Mouse (Mus musculus) liver, adult (tissue): ENCODE data around the gene Ttc29.

Source experiments
- GATA4 ChIP-seq: IDR thresholded peaks from 2 replicates; pipeline ENCODE4 v1.6.1; 2014; ENCODE audit warnings: mild to moderate bottlenecking, low read length; ENCODE audit not compliant: insufficient replicate concordance

Gene Ttc29

GRCm38 (mm10) chr8:78431356-78431755 lies 218.3 kb downstream of the Ttc29 start:
- TF ChIP-seq GATA4 = no peak

- no peak for TF ChIP-seq GATA4
Measured at GRCm38 (mm10) chr8:78432451-78432850, 219.4 kb downstream of the Ttc29 start.

DNA sequence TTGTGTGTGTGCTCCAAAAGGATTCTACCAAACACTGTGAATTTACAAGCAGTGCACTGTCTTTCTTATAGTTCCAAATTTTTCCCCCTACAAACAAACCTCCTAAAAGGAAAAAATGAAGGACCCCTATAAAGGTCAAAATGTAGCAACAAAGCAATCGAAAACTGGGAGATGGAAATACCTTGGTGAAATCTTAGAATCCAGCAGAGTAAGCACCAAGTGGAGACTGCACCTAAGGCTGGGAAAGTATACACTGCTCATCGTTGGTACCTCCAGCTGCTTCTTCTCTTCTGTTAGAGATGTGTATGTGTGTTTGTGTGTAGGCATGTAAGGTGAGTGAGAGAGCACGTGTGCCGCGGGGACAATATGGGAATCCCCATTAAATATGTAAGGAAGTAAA lies 220.2 kb downstream of the Ttc29 start:
- no peak for TF ChIP-seq GATA4

GRCm38 (mm10) chr8:78434340-78434739 lies 221.2 kb downstream of the Ttc29 start:
- TF ChIP-seq GATA4 = no peak

GRCm38 (mm10) chr8:78434823-78435623 lies 221.9 kb downstream of the Ttc29 start:
- TF ChIP-seq GATA4 = no peak

GRCm38 (mm10) chr8:78435624-78435960 lies 222.5 kb downstream of the Ttc29 start:
- TF ChIP-seq GATA4 = no peak

DNA sequence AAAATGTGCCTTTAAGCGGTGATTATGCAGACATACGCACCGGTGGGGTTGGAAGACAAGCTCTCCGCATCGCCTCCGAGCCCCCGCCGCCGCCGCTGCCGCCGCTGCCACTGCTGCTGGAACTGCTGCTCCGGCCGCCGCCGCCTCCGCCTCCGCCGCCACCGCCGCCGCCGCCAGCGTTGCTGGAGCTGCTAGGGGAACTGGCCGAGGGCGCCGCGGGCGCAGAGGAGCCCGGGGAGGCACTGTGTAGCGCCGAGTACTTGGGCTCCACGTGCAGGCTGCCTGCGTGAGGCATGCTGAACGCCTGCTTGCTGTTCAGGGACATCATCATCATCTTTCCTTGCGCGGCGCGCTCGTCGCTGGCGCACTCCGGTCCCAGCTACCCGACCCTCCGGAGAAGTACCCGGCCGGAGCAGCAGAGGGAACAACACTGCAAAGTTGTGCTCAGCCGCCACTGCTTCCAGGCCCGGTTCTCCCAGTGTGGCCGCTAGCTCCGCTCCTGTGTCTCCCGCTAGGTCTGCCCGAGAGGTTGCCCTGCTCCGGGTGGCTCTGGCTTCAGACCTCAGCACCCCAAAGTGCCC lies 223.1 kb downstream of the Ttc29 start, which contains the start of gene Pou4f2:
TSS of gene Pou4f2 (minus strand) at position 575 of the 581 bp plus-strand sequence.
- TF ChIP-seq GATA4 = no peak

GRCm38 (mm10) chr8:78436661-78437060 lies 223.6 kb downstream of the Ttc29 start:
- no peak for TF ChIP-seq GATA4

DNA sequence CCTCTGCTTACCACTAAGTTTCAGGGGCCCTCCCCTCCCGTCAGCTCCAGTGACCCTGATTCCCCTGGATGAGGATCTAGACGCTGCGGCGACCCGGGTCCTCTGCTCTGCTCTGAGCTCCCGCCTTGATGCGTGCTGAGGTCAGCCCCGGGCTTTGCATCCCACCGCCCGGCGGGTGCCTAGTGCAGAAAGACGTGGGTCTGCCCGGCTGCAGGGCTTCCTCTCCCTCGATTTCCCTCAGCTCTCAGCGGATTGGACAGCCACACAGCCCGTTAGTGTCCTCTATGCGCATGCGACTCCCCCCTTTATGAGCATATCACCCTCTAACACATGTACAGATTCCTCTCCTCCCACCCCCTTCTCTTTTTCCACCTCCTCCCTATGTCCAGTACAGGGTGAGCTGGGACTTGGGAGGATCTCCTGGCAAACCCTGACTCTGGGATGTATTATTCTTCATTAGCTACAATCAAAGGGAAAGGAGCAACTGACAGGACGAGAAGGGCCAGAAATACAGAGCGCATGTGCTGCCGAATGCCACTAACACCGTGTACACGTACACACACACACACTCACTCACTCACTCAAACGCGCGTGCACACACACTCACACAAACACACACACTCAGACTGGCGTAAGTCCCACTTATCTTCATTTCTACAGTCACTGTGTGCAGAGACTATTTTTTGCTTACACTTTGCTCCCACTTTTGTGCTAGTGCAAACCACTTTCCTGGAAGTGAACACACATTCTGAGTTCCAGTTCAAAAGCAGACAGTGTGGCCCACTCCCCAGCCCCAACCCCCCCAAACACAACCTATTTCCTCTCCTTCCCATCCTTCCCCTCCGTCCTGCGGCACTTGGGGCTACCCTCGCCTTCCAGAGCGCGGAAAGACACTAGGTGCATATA lies 224.3 kb downstream of the Ttc29 start:
- no peak for TF ChIP-seq GATA4

- no peak for TF ChIP-seq GATA4
Measured at GRCm38 (mm10) chr8:78438121-78438520, 225.0 kb downstream of the Ttc29 start.

- TF ChIP-seq GATA4 = no peak
Measured at GRCm38 (mm10) chr8:78442781-78443180, 229.7 kb downstream of the Ttc29 start.
